Mouse (Mus musculus) megakaryocyte, embryonic 14.5 days (primary cell): ENCODE results near the gene Lysmd3.
"Not testable (repeated sequence)": the region's sequence is repeated elsewhere in the genome, so short reads cannot be mapped to it uniquely, and the experiment has no call there.

Experiments used
- FLI1 ChIP-seq: IDR thresholded peaks from 2 replicates; pipeline ENCODE4 v1.6.1; 2012; ENCODE audit warnings: low read length, inconsistent platforms, mixed read lengths
- GATA1 ChIP-seq: IDR thresholded peaks from 3 replicates; pipeline ENCODE4 v1.6.1; 2012; ENCODE audit warnings: mixed read lengths, low read length, inconsistent platforms, borderline replicate concordance

DNA sequence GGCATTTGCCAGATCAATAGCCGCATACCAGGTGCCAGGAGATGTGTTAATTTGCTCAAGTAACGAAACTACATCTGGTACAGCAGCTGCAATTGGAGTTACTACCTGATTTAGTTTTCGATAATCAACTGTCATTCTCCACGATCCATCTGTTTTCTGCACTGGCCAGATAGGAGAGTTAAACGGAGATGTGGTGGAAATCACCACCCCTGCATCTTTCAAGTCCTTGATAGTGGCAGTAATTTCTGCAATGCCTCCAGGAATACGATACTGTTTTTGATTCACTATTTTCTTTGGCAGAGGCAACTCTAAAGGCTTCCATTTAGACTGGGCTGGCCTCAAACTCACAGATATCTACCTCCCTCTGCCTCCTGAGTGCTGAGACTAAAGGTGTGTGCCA lies 7.1 kb upstream of the Lysmd3 start:
- TF ChIP-seq GATA1, FLI1: not testable (repeated sequence)
